Mouse (Mus musculus) liver, adult (tissue): Measurements from ENCODE around the gene Plppr3.

Experiments
- GATA4 ChIP-seq: IDR thresholded peaks from 2 replicates; pipeline ENCODE4 v1.6.1; 2014; ENCODE audit warnings: mild to moderate bottlenecking, low read length; ENCODE audit not compliant: insufficient replicate concordance

The Plppr3 gene

GRCm38 (mm10) chr10:79910556-79910955, 36.1 kb upstream of the Plppr3 start, which contains the start of gene Gm26602:
Gene Gm26602 (plus strand): TSS chr10:79910856.
- TF ChIP-seq GATA4 = no peak

- no peak; the same call in 1 of the 2 replicates for TF ChIP-seq GATA4
These were observed 34.9 kb upstream of the Plppr3 start for GRCm38 (mm10) chr10:79909092-79909922.

- TF ChIP-seq GATA4 = peak; percentile 9; the same call in 1 of the 2 replicates
These were observed 34.0 kb upstream of the Plppr3 start, which contains the start of gene Med16 for GRCm38 (mm10) chr10:79908167-79909091. Gene Med16 (minus strand): TSS chr10:79908923.

- TF ChIP-seq GATA4 = no peak
These were observed 33.0 kb upstream of the Plppr3 start for GRCm38 (mm10) chr10:79907415-79907814.

GRCm38 (mm10) chr10:79906712-79907111, 32.3 kb upstream of the Plppr3 start:
- TF ChIP-seq GATA4 = no peak

GRCm38 (mm10) chr10:79900951-79901410, 26.5 kb upstream of the Plppr3 start:
- no peak for TF ChIP-seq GATA4

- no peak for TF ChIP-seq GATA4
These were observed 23.1 kb upstream of the Plppr3 start for GRCm38 (mm10) chr10:79897316-79898245.

GRCm38 (mm10) chr10:79896814-79897213, 22.4 kb upstream of the Plppr3 start:
- TF ChIP-seq GATA4 = no peak

- no peak for TF ChIP-seq GATA4
These were observed 21.9 kb upstream of the Plppr3 start for GRCm38 (mm10) chr10:79896306-79896705.

GRCm38 (mm10) chr10:79890670-79891069, 16.2 kb upstream of the Plppr3 start, which contains the start of gene Cfd:
Gene Cfd (plus strand): TSS chr10:79890853.
- no peak for TF ChIP-seq GATA4

GRCm38 (mm10) chr10:79889386-79889785, 15.0 kb upstream of the Plppr3 start:
- no peak for TF ChIP-seq GATA4

GRCm38 (mm10) chr10:79886611-79887010, 12.2 kb upstream of the Plppr3 start:
- TF ChIP-seq GATA4 = no peak

GRCm38 (mm10) chr10:79886054-79886453, 11.6 kb upstream of the Plppr3 start, which contains the start of gene Elane:
Gene Elane (plus strand): TSS chr10:79886247.
- no peak for TF ChIP-seq GATA4

- no peak for TF ChIP-seq GATA4
These were observed 10.0 kb upstream of the Plppr3 start for GRCm38 (mm10) chr10:79884446-79884845.
